Mouse (Mus musculus) induced T-regulatory cell, adult 2 months (primary cell): ENCODE measurements around the gene Vezf1.
A peak's percentile ranks its signal among the peaks of the same experiment; 100 is the strongest.

Experiments used
- DNase-seq: peaks from one replicate; pipeline ENCODE4 v3.0.0-alpha.2; 2012; ENCODE audit warnings: low read depth

Gene Vezf1

GRCm38 (mm10) chr11:88098787-88099598 lies 30.9 kb downstream of the Vezf1 start:
- peak; percentile 79 for DNase-seq

DNA sequence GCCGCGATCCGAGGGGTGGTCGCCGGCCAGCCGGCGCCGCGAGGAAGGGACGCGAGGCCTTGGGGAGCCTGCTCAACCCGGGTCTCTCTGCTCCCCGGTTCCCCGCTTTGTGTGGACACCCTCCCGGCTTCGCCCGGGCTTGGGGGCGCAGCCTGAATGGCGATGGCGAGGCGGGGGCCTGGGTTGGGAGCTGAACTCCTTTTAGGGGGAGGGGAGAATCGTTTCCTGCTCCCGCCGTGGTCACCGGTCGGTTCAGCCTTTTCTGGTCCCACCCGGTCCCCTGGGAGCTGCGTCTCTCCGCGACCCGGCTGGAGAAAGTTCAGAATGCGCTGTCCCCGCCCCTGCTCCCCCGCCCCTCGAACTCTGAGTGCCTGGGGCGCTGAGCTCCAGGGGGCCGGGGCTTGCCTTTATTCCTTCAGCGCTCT lies 31.5 kb downstream of the Vezf1 start:
- peak; percentile 41 for DNase-seq

GRCm38 (mm10) chr11:88100170-88100569 lies 32.1 kb downstream of the Vezf1 start:
- peak; percentile 29 for DNase-seq

GRCm38 (mm10) chr11:88103214-88103941 lies 35.3 kb downstream of the Vezf1 start:
- DNase-seq, result peak; percentile 81

DNA sequence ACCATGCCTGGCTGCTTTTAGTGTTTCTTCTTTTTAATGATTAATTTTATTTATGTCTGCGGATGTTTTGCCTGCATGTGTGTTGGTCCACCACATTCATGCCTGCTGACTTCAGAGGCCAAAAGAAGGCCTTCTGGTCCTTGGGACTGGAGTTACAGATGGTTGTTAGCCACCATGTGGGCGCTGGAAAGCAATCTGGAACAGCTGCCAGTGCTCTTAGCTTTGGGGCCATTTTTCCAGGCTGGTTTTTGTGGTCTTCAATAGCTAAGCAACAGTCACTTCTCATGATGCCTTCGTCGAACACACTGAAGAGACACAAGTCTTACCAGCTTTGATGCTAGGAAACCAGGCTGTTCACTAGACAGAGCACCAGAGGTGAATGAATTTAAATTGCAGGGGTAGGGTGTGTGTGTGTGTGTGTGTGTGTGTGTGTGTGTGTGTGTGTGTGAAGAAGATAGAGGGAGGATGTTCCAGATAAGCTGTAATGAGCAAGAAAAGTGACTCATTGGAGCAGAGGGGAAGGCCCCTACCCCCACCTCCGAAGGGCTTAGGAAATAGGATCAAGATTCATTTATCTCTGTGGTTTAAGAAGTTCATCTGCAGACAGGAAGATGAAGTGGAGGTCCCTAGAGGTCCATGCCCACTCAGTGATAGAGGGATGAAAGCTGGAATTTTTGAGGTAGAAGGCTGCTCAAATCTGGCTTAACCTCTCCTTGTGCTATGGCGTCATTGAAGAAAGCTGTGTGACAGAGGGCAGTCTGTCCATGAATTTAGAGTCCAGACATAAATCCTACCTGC lies 37.6 kb downstream of the Vezf1 start:
- DNase-seq, result peak; percentile 44

GRCm38 (mm10) chr11:88106292-88106554 lies 38.1 kb downstream of the Vezf1 start:
- DNase-seq, result no peak

GRCm38 (mm10) chr11:88107365-88107764 lies 39.3 kb downstream of the Vezf1 start:
- DNase-seq, result peak; percentile 79

- DNase-seq, result peak; percentile 46
These were observed 42.0 kb downstream of the Vezf1 start for GRCm38 (mm10) chr11:88110031-88110594.

DNA sequence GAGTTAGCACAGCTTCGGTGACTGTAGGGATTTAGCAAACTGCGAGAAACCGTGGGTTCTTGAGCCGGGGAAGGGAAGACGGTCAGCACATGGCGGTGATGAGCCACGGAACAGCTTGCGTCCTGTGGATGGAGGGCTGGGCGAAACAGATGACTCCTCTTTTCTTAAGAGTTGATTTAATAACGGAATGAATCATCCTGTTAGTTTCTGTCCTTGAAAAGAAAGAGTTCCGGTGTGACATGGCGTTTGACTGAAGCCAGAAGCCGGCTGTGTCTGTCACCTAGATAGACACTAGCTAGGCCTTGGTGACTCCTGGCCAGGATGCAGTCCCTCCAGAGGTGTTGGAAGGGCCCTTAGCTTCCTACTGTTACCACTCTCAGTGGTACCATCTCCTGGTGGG lies 44.0 kb downstream of the Vezf1 start:
- no peak for DNase-seq

GRCm38 (mm10) chr11:88112677-88113333 lies 44.7 kb downstream of the Vezf1 start:
- no peak for DNase-seq

- DNase-seq, result no peak
These were observed 45.6 kb downstream of the Vezf1 start for GRCm38 (mm10) chr11:88113543-88114271.

- DNase-seq, result no peak
These were observed 46.8 kb downstream of the Vezf1 start for GRCm38 (mm10) chr11:88114871-88115301.

GRCm38 (mm10) chr11:88116568-88116967 lies 48.5 kb downstream of the Vezf1 start:
- no peak for DNase-seq

- no peak for DNase-seq
These were observed 49.4 kb downstream of the Vezf1 start for GRCm38 (mm10) chr11:88117356-88118090.

DNA sequence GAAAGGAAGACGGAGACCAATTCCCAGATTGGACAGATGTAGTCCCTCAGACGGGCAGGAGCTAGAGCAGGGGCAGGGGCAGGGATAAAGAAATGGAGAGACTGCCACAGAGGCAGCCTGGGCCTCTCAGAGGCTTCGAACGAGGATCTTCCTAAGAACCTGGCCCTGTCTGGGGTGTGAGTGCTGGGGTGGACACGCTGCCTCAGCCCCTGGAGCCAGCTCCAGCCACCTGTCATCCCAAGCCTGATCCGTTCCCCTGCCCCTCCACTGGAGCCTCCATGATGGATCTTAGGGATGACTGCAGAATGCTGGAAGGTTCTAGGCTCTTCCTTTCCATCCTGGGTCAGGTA lies 50.0 kb downstream of the Vezf1 start:
- no peak for DNase-seq

DNA sequence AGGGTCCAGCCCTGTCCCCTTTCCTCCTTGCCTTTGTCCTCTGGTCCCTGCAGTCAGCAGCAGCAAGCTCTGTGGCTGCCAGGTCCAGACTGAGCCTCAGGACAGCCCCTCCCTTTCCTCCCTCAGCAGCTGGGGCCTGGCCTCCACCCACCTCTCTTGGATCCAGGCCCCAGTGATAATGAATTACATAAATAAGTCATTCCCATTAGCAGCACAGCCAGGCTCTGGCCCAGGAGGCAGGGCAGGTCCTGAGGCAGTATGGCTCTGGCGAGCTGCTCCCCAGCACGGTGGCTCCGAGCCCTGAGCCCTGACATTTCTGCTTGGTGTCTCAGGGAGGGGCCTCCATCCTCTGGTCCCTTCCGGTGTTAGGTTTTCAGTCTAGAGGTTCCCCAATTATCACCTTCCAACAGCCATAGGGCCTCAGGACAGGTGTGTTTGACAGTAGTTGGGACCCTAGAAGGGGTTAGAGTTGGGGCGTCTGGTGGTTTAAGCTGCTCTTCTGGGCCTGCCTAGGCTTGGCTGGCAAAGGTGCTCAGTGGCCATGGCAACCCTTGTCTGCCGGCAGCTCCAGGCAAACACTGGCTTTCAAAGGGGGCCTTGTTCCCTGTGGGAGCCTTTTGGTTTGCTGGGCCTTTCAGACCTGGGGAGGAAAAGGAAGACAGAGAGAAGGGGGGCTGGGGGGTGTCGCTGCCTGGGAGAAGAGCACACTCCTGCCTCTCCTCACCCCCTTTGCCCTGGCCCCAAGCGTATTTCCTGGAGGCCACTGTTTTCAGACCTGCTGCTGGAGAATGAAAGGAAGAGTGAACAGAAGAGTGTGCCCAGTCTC lies 51.0 kb downstream of the Vezf1 start:
- DNase-seq, result no peak

GRCm38 (mm10) chr11:88122545-88122944 lies 54.5 kb downstream of the Vezf1 start:
- DNase-seq, result no peak

- DNase-seq, result no peak
These were observed 54.9 kb downstream of the Vezf1 start for GRCm38 (mm10) chr11:88123021-88123420.

- DNase-seq, result no peak
These were observed 55.7 kb downstream of the Vezf1 start for GRCm38 (mm10) chr11:88123731-88124130.

- no peak for DNase-seq
These were observed 57.4 kb downstream of the Vezf1 start for GRCm38 (mm10) chr11:88125483-88125882.
